Mouse (Mus musculus) midbrain, embryonic 11.5 days (tissue): ENCODE results near the gene Fbxo39. TPM values are rescaled to one million over a fixed set of nuclear protein-coding genes. Genes with fewer than 3 reads are reported as not detected.

Experiments
- ATAC-seq: fragments of 200-750 bp; cut with Nextera tagmentation; 2 replicates; pipeline ENCODE4 v1.8.0; 2017; ENCODE audit warnings: moderate TSS enrichment, moderate library complexity; ENCODE audit not compliant: low FRiP score
- DNase-seq: peaks from one replicate; pipeline ENCODE4 v3.0.0; 2015; ENCODE audit warnings: low spot score; ENCODE audit errors: missing footprints
- H3K27ac ChIP-seq: fragments of 300-500 bp; sonication (generic); 2 replicates; pipeline ENCODE4 v1.5.1; 2014; ENCODE audit warnings: low read depth, low read length
- H3K27me3 ChIP-seq: fragments of 300-500 bp; sonication (generic); 2 replicates; pipeline ENCODE4 v1.6.1; 2014; ENCODE audit warnings: mild to moderate bottlenecking, low read length, moderate library complexity, mixed read lengths; ENCODE audit not compliant: control insufficient read depth, insufficient read depth
- H3K36me3 ChIP-seq: fragments of 300-500 bp; sonication (generic); 2 replicates; pipeline ENCODE4 v1.6.1; 2014; ENCODE audit warnings: mild to moderate bottlenecking, low read length, moderate library complexity, mixed read lengths; ENCODE audit not compliant: control insufficient read depth, insufficient read depth
- H3K4me1 ChIP-seq: fragments of 300-500 bp; sonication (generic); 2 replicates; pipeline ENCODE4 v1.6.1; 2014; ENCODE audit warnings: low read length; ENCODE audit not compliant: control insufficient read depth, insufficient read depth
- H3K4me2 ChIP-seq: fragments of 300-500 bp; sonication (generic); 2 replicates; pipeline ENCODE4 v1.6.1; 2014; ENCODE audit warnings: mild to moderate bottlenecking, moderate library complexity
- H3K4me3 ChIP-seq: fragments of 300-500 bp; sonication (generic); 2 replicates; pipeline ENCODE4 v1.5.1; 2014; ENCODE audit warnings: low read depth, low read length
- H3K9ac ChIP-seq: fragments of 300-500 bp; sonication (generic); 2 replicates; pipeline ENCODE4 v1.6.1; 2014; ENCODE audit warnings: low read length
- H3K9me3 ChIP-seq: fragments of 300-500 bp; sonication (generic); 2 replicates; pipeline ENCODE4 v1.6.1; 2016; ENCODE audit warnings: low read length; ENCODE audit not compliant: control insufficient read depth
- WGBS: fragments of 180-500 bp; shearing (Covaris S2); extraction: QIAGEN DNeasy Blood & Tissue Kit; methylation state at CpG from one replicate; pipeline ENCODE4 v1.1.7; 2014; 5-methylcytosine and 5-hydroxymethylcytosine counted together
- polyA plus RNA-seq: library from polyadenylated mRNA; unstranded; fragments of >200 nt; fragmentation: Nextera tagmentation; extraction: Ambion mirVana; gene quantifications from 2 replicates; pipeline ENCODE4 v1.2.1, GENCODE M21; 2014

The Fbxo39 gene
- polyA plus RNA-seq, result not detected in 2 replicates

- Histone ChIP-seq H3K27ac (no peak within 1 kb of the TSS), H3K4me2 (peak within 1 kb of the TSS; percentile 51), H3K27me3 (peaks cover 14% of the 10 kb centered on the region), H3K4me3 (peak within 1 kb of the TSS; percentile 22), H3K4me1 (peaks cover 4% of the 10 kb centered on the region; the same call in 1 of the 2 replicates), H3K9ac (peak within 1 kb of the TSS; percentile 45; the same call in 1 of the 2 replicates), H3K9me3 (no peaks in the 10 kb centered on the region), H3K36me3 (no peaks in the 10 kb centered on the region)
- DNase-seq, result peak; percentile 79
- ATAC-seq, result no peak
- 12% methylated on average over 42 of the region's 42 CpGs for WGBS
Measured at GRCm38 (mm10) chr11:72314151-72314895, at the start of gene Fbxo39. Gene Fbxo39 (plus strand): TSS chr11:72314444.

GRCm38 (mm10) chr11:72265483-72265882 lies 48.8 kb upstream of the Fbxo39 start:
- Histone ChIP-seq H3K9ac (no peak overlapping the region), H3K4me3 (no peak overlapping the region), H3K27me3 (peaks cover 23% of the 10 kb centered on the region), H3K36me3 (no peaks in the 10 kb centered on the region), H3K27ac (no peak overlapping the region), H3K4me2 (no peak overlapping the region), H3K9me3 (no peaks in the 10 kb centered on the region), H3K4me1 (peaks cover 6% of the 10 kb centered on the region)
- ATAC-seq, result no peak
- DNase-seq, result peak; percentile 87
- WGBS, result 8% methylated on average over 11 of the region's 11 CpGs

GRCm38 (mm10) chr11:72266207-72266959 lies 47.9 kb upstream of the Fbxo39 start:
- ATAC-seq (peak; percentile 89), DNase-seq (peak; percentile 95)
- peak overlapping the region; percentile 65 for H3K4me2 ChIP-seq
- H3K9me3 ChIP-seq, result no peaks in the 10 kb centered on the region
- 0 out of 2 replicates have a peak overlapping the region, but pooled peaks have one; percentile 34 for H3K9ac ChIP-seq
- H3K36me3 ChIP-seq, result no peaks in the 10 kb centered on the region
- WGBS, result 1% methylated on average over 46 of the region's 46 CpGs
- peaks cover 23% of the 10 kb centered on the region for H3K27me3 ChIP-seq
- peak overlapping the region; percentile 30 for H3K4me3 ChIP-seq
- no peak overlapping the region for H3K27ac ChIP-seq
- H3K4me1 ChIP-seq, result peaks cover 6% of the 10 kb centered on the region

GRCm38 (mm10) chr11:72266960-72267560 lies 47.2 kb upstream of the Fbxo39 start, which contains the start of gene Slc13a5:
Gene Slc13a5 (minus strand): TSS chr11:72267222.
- Histone ChIP-seq H3K36me3 (no peaks in the 10 kb centered on the region), H3K4me1 (peaks cover 6% of the 10 kb centered on the region), H3K4me3 (peak within 1 kb of the TSS; percentile 30), H3K4me2 (peak within 1 kb of the TSS; percentile 65), H3K27me3 (peaks cover 23% of the 10 kb centered on the region), H3K27ac (no peak within 1 kb of the TSS), H3K9me3 (no peaks in the 10 kb centered on the region), H3K9ac (0 out of 2 replicates have a peak within 1 kb of the TSS, but pooled peaks have one; percentile 34)
- ATAC-seq, result peak; percentile 57
- peak; percentile 85 for DNase-seq
- WGBS, result 2% methylated on average over 36 of the region's 36 CpGs

- Histone ChIP-seq H3K9ac (no peak overlapping the region), H3K4me2 (no peak overlapping the region), H3K4me3 (no peak overlapping the region), H3K27me3 (peaks cover 3% of the 10 kb centered on the region; the same call in 1 of the 2 replicates), H3K27ac (no peak overlapping the region), H3K4me1 (no peaks in the 10 kb centered on the region), H3K36me3 (no peaks in the 10 kb centered on the region), H3K9me3 (no peaks in the 10 kb centered on the region)
- DNase-seq, result no peak
- 70% methylated on average over 1 of the region's 1 CpGs for WGBS
- ATAC-seq, result no peak
Measured at GRCm38 (mm10) chr11:72271761-72272160, 42.5 kb upstream of the Fbxo39 start.

GRCm38 (mm10) chr11:72273341-72273740 lies 40.9 kb upstream of the Fbxo39 start:
- no peaks in the 10 kb centered on the region for H3K36me3 ChIP-seq
- DNase-seq (no peak), ATAC-seq (no peak)
- no peaks in the 10 kb centered on the region for H3K4me1 ChIP-seq
- 77% methylated on average over 3 of the region's 3 CpGs for WGBS
- H3K9ac ChIP-seq, result no peak overlapping the region
- H3K4me3 ChIP-seq, result no peak overlapping the region
- no peak overlapping the region for H3K27ac ChIP-seq
- no peak overlapping the region for H3K4me2 ChIP-seq
- H3K9me3 ChIP-seq, result no peaks in the 10 kb centered on the region
- H3K27me3 ChIP-seq, result no peaks in the 10 kb centered on the region

- no peak for ATAC-seq
- WGBS, result 86% methylated on average over 5 of the region's 5 CpGs
- H3K4me1 ChIP-seq, result no peaks in the 10 kb centered on the region
Measured at GRCm38 (mm10) chr11:72281143-72281851, 32.9 kb upstream of the Fbxo39 start.

GRCm38 (mm10) chr11:72281852-72282400 lies 32.3 kb upstream of the Fbxo39 start:
- H3K27ac ChIP-seq, result no peak overlapping the region
- DNase-seq (no peak), ATAC-seq (no peak)
- no peaks in the 10 kb centered on the region for H3K4me1 ChIP-seq
- H3K4me2 ChIP-seq, result no peak overlapping the region
- 80% methylated on average over 5 of the region's 5 CpGs for WGBS
- no peaks in the 10 kb centered on the region for H3K9me3 ChIP-seq
- H3K4me3 ChIP-seq, result no peak overlapping the region
- no peaks in the 10 kb centered on the region for H3K36me3 ChIP-seq
- H3K9ac ChIP-seq, result no peak overlapping the region
- H3K27me3 ChIP-seq, result no peaks in the 10 kb centered on the region

More at GRCm38 (mm10) chr11:72281143-72281851, 32.9 kb upstream of the Fbxo39 start:
- Histone ChIP-seq H3K36me3 (no peaks in the 10 kb centered on the region), H3K9me3 (no peaks in the 10 kb centered on the region), H3K27ac (no peak overlapping the region), H3K4me3 (no peak overlapping the region), H3K4me2 (no peak overlapping the region), H3K9ac (no peak overlapping the region), H3K27me3 (no peaks in the 10 kb centered on the region)
- no peak for DNase-seq
